Mouse (Mus musculus) heart, postnatal 25 days (tissue): ENCODE data around the gene Fbxo42. TPM values are rescaled to one million over a fixed set of nuclear protein-coding genes. Genes with fewer than 3 reads are reported as not detected.

Experiments used
- DNase-seq: peaks from one replicate; pipeline ENCODE4 v3.0.0; 2022; ENCODE audit warnings: low spot score
- intact Hi-C: fragments of 180-260 bp; cut with DNase I; formaldehyde crosslinking; loops from one replicate; pipeline ENCODE4 v1.15.1; 2025
- total RNA-seq, 2 experiments: library from RNA; stranded (reverse); gene quantifications; 2 replicates each; pipeline ENCODE4 v1.2.3; 2021

The Fbxo42 gene
- total RNA-seq, 2 experiments from 2014 or later = 10.0 to 10.1 TPM

DNA sequence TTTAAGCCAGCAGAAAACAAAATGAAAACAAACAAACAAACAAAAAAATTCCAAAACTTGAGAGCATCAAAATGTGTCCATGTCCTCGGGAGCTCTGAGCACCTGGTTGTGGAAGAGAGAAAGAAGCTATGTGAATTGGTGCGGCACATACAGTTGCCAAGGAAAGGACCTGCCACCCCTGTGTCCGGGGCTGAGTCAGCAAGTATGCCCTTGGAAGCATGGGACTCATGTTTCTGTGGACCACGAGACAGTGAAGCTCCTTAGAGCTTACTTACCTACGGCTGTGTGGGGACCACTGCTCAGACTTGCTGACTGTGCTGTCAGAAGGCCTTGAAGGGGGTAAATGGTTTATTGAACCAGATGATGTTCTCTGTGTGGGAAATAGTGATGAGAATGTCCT lies 16.0 kb downstream of the Fbxo42 start:
- intact Hi-C loops = no loop called here
- DNase-seq = no peak

DNA sequence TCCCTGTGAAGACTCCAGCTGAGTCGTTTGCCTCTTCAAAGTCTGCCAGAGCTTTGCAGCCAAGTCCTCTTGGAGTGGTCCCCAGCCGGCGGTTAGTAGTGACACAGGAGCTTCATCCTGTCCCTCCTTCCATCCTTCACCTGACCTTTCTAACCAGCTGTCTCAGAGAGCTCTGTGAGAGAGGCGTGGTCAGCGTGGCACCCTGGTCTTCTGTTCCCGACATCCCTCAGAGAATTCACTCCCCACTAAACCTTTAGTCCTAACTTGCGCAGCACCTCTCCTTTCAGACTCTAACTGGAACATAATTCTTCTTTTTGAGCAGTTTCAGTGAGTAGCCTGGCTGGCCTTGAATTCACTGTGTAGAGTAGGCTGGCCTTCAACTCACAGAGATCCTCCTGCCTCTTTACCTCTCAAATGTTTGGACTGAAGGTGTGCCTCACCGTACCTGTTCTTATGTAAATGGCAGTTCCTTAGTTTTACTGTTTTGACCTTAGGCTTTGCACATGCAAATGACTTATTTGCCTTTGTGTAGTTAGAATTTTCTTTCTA lies 18.1 kb downstream of the Fbxo42 start:
- intact Hi-C loops = no loop called here
- DNase-seq = no peak

DNA sequence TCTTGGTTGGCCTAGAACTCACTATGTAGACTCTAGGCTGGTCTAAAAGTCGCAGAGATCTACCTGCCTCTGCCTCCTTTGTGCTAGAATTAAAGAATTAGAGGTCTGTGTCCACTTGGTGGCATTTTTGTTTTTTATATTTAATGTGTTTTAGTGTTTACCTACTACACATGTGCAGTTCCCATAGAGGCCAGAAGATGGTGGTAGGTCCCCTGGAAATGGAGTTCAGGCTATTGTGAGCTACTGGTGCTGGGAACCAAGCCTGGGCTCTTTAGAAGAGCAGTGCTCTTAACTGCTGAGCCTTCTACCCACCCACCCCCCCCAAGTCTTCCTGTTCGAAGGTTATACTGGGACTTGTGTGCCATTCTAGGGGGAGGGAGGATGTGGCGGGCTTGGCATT lies 19.4 kb downstream of the Fbxo42 start:
- intact Hi-C loops = no loop called here
- DNase-seq = no peak

DNA sequence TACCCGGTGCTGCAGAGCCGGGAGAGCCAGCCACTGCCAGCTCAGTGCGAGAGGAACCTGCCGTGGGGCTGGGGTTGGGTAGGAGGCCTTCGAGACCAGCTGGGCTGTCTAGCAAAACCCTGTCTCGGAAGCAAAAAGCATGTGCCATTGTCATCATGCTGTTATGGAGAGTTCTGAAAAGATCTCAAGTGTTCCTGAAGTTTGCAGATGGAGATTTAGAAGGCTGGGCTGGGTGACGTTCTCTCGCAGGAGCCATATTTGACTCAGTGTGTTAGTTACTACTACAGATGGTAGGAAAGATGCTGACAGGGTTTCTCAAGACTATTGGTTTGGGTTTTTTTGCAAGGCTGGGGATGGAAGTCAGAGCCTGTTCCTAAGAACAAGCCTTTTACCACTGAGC lies 24.4 kb downstream of the Fbxo42 start:
- DNase-seq = no peak
- intact Hi-C loops = no loop called here

DNA sequence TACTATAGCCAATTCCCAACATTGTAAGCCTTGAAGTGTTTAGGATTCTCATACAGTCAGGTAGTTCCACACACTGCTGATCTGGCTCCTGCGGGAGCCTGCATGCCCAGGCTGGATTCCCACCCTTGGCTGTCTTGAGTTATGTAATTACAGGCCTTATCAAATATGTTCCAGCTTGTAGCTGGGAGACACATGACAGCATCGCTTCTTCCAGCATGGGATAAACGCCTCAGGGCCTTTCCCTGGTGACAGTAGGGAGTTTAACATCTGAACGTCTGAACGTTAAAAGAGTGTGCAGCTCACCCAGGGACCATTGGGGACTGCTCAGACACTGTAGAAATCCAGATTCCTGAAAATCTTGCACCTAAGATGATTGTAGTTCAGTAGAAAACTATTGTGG lies 28.1 kb downstream of the Fbxo42 start:
- DNase-seq = peak; percentile 7
- intact Hi-C loops = no loop called here

DNA sequence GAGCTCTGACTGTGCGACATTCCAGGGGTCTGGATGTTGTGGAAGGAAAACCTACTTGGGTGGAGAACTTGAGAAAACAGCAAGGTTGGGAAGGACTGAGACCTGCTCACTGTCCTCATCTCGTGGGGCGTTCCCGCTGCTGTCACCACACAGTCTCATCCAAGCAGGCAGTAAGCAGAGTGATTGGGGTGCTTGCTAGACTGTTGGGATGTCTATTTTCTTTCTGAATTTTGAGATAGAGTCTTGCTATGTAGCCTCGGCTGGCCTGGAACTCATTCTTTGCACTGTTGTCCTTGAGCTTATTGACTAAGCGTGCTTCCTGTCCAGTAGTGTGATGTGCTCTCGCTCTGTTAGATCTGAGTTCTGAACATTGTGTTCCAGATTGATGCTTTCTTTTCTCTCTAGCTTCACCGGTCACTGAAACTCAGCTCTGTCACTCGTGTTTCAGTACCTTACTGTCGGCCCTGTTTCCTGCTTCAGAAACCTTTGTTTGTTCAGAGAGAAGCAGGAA lies 28.7 kb downstream of the Fbxo42 start:
- intact Hi-C loops = no loop called here
- no peak for DNase-seq

DNA sequence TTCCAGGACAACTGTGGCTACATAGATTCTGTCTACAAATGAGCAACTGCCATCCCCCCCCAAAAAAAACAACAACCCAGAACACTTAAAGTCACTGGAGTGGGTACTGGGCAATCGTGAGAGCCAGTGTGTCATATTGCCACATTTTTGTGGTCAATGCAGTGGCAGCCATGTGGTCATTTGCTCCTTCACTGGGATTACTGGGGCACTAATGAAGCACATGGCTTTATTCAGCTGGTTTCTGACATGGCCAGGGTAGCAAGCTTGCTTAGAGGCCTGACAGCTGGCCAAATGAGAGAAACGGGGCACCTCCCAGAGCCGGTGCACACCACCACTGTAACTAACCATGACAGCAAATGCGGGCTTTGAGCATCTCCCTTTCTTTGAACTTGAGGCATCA lies 30.8 kb downstream of the Fbxo42 start:
- intact Hi-C loops = no loop called here
- DNase-seq = no peak

DNA sequence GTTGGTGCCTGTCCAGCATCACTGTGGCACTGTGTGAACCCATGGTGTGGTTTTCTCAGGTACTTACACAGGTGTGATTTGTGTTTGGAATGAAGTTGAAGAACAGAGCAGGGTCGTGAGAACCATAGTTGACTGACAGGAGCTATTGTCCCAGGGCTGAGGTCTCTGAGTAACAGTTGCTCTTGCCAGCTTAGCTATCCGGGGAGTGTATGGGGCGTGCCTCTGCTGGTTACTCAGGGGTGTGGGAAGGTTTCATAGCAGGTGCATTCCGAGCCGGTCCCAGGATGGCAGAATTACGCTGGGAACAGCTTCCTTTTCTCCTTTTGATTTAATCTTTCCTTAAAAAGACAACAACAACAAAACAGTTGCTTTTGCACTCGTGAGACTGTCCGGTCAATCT lies 33.1 kb downstream of the Fbxo42 start:
- intact Hi-C loops = no loop called here

DNA sequence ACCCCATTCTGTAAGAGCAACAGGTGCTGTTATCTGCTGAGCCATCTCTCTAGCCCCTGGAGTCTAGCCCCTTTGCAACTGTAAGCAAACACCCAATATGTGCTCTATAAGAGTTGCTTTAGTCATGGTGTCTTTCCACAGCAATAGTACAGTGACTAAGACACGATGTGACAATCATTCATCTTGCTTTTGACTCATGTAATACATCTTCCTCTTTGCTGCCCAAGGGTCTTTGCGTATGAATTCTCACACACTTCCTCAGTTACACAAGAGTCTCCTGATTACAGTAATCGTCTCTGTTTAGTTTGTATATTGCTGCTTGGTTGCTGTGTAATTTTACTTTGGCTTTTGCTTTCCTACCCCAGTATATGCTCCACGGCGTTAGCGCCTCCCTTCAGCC lies 34.3 kb downstream of the Fbxo42 start:
- no peak for DNase-seq
- intact Hi-C loops = no loop called here

More for the DNA sequence above, 33.1 kb downstream of the Fbxo42 start:
- DNase-seq = no peak

DNA sequence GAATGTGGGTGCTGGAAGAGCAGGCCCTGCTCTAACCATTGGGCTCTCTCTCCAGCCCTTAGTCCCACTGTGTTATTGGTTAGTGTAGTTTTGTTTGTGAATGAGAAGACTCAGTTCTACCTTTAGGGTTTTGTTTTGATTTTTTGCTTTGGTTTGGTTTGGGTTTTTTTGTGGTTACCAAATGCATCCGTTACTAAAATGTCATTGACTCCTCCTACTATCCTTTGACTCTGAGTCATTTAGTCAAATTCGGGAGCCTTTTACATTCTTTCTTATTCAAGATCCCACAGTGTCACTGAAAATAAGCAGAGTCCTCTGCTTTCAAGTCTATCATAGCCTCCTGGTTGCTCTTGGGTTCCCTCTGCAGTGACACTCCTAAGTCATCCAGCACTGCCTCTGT lies 36.2 kb downstream of the Fbxo42 start:
- DNase-seq = no peak
- intact Hi-C loops = no loop called here

DNA sequence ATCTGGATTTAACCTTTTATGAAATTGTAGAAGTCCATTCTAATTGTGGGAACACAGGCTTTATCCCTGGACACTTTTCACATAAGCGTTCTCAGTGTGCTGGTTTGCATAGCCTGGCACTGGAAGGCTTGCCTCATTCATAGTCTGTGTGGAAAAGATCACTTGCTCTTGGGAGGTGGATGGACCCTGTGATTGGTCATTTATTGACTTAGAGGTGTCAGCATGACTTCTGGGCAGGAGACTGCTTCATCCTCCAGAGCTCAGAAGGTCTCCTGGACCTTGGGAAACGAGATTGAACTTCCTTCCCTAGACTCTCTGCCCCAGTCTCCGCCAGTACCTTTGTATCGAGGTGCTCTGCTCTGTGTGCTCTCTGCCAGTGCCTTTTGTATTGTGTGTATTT lies 36.7 kb downstream of the Fbxo42 start:
- intact Hi-C loops = no loop called here
- no peak for DNase-seq

DNA sequence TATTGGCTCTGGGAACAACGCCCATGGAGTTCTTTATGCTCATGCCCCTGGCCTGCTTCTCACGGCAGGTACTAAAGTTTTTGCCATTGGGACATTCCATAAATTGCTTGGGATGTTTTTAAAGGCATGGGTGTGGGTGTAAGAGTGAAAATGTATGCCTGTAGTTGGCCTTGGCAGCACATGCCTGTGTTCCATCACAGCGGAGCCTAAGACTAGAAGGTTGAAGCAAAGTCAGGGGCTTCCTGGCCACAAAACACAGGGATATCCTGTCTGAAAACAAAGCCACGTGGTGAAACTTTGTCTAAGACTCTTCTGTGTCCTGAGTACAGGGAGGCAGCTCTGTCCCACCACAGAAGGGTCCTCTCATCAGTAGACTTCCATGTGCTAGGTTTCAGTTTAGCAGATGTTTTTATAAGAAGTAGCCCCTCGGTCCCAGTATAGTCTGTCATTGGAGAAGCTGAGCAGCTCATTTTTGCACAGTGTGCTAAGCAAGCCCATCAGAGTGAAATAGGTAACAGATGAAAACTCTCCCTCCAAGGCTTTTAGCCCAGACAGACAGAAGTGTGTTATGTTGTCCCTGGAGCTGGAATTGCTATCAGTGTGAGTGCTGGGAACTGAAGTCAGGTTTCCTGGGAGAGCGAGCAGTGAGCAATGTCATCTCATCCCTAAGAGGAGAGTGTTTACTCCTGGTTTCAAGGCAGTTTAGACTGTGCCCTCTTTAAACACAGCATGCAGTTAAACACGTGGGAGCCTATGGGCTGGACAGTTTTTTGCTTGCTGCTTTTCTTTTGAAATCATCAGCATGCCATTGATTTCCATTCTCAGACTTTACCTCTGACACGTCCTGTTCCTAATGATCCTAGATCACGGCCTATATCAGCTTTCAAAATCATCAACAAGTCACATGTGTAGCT lies 39.5 kb downstream of the Fbxo42 start:
- intact Hi-C loops = no loop called here
- no peak for DNase-seq

DNA sequence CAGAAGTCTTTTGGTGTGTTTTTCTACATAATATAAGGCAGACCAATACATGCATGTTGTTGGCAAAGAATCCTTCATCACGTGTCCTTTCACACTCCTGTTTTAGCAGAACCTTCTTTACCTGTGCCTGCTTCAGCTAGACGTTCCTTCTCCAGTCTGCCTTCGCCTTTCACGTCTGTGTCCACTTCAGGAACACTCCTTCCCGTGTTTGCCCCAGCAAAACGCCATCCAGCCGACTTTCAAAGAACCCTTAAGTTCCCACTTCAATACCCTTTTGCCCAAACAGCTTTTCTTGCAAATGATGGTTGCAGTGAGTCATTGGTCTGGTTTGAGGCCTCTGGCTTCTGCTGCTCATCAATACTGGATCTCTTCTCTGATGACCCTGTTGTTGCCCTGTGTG lies 43.6 kb downstream of the Fbxo42 start:
- intact Hi-C loops = no loop called here
- no peak for DNase-seq

DNA sequence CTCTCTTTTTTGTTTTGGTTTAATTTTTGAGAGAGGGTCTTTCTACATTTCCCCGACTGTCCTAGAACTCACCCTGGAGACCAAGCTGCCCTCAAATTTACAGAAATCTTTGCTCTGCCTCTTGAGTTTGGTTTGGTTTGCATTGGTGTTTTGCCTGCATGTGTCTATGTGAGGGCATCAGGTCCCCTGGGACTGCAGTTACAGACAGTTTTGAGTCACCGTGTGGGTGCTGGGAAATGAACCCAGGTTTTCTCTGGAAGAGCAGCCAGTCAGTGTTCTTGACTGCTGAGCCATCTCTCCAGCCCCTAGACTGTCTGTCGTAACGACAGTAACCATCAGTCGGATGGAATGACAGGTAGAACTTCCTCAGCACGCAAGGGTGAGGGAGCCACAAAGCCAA lies 46.8 kb downstream of the Fbxo42 start:
- DNase-seq = no peak
- intact Hi-C loops = no loop called here

DNA sequence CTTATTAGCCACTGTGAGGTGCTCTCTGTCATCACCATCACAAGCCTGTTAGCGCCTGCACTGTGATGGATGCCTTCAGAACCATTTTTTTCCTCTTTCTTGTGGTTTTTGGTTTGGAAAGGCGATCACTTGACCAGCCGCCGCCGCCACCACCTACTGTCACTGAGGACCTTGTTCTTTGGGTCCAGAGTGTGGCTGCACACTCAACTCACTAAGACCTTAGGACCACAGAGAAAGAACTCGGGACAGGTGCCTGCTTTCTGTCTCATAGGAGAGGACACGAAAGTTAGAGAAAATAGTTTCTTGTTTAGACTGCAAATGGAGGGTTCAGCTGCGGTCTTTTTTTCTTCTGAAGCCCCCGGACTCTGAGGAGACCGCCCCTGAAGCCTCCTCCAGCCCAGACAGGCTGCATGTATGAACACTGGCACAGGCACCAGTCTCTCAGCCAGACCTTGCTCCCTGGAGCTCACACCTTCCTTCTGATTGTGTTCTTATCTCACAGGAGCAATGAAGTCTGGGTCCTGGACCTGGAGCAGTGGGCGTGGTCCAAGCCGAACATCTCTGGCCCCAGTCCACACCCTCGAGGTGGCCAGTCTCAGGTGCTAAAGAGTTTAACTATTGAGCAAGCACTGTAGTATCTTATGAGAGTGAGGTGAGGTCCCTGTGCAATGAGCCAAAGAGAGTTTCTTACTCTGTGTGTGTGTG lies 49.4 kb downstream of the Fbxo42 start:
- intact Hi-C loops = no loop called here
- DNase-seq = no peak

DNA sequence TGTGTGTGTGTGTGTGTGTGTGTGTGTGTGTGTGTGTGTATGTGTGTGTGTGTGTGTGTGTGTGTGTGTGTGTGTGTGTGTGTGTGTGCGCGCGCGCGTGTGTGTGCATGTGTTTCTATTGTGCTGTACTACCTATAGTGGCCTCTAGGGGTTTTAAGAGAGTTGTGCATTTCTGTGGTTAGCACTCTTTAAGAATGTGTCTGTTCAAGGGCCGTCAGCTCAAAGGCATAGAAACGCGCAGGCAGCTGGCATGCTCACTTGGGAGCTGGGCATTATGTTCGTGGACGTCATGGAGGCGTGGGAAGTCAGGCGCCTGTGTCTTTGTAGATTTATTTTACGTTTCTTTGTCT lies 49.9 kb downstream of the Fbxo42 start:
- DNase-seq = no peak
- intact Hi-C loops = no loop called here

DNA sequence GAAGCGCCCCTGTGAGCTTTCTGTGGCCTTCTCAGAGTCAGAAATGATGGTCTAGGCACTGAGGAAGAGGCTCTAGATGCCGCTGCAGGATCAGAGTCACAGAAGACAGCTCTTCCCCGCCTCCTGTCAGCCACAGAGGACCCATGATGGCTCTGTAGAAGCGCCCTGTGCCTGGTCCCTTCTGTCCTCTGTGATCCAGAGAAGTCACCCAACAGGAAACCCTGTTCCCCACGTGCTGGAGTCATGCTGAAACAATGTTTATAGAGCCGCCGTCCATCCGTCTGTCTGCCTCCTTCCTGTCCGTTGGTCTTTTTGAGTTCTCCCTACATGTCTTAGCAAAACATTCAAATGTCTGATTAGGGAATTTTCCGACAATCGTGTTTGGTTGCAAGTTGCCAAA lies 53.2 kb downstream of the Fbxo42 start:
- DNase-seq = no peak
- intact Hi-C loops = loop anchor here (5.0 kb wide), 3 partner anchors 59 to 161 kb away; no protein-coding TSS in a partner anchor

DNA sequence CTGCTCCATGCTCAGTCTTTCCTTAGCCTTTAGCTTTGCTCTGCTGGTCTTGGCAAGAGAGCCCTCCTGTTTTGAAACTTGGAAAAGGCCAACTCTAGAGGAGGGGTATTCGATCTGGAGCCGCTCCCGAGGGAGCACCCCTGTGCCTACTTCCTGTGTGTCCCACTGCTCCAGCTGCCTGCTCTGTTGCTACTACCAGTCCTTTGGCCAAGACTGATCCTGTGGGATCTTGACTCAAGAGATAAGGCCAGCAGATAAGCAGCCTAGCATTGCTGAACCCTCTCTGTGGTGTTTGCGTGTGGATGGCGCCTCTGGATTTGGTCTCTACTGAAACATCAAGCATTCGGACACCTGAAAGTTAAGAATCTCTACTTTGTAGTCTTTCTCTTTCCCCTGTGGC lies 54.5 kb downstream of the Fbxo42 start:
- intact Hi-C loops = loop anchor here (5.0 kb wide), 3 partner anchors 60 to 160 kb away; no protein-coding TSS in a partner anchor

DNA sequence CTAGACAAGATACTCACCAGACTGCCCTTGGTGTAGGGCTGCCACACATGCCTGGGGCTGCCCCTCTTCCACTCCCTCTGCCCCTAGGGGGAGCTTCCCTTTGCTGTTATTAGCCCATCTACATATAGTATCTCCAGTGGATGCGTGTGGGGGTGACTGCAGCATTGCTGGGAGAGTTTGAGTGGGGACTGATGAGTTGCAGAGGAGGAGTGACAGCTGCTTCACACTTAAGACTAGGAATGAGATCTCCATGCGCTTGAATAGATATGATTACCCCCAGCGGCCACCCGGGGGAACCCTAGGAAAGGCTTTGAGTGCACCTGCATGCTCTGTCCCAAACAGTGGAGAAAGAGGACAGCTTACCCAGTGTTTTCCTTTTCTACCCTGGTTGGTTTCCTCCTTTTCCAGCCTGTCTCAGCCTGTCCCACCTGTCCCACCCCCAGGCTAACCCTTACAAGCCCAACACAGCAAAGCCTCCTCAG lies 56.9 kb downstream of the Fbxo42 start:
- intact Hi-C loops = loop anchor here (5.0 kb wide), 3 partner anchors 62 to 158 kb away; no protein-coding TSS in a partner anchor
- no peak for DNase-seq

More for the DNA sequence above, 54.5 kb downstream of the Fbxo42 start:
- DNase-seq = no peak

DNA sequence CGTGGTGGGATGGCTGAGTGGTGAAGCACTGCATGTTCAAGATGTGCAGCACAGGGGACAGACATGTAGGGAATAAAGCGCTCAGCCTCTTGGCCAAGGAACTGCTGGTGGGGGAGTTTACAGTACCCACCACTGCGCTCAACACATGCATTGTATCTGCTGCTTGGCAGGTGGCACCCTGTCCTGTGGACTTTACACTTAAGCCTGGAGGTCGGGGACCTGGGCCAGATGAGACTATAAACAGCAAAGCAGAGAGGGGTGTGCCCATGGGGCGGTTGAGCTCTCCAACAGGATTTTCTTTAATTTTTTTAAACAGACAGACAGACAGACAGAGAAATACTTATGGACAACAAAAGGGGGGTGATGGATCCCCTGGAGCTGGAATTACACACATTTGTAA lies 59.4 kb downstream of the Fbxo42 start:
- no peak for DNase-seq
- intact Hi-C loops = no loop called here
